Mouse (Mus musculus) C2C12 (cell line): ENCODE measurements at regions not wholly inside any gene's neighbourhood (a gene's known extent, or its start where the extent isn't known, plus 50 kb on each side); places are given as distances from the start of the nearest gene placed in this dataset.

Experiments
- CTCF ChIP-seq: IDR thresholded peaks from one replicate; pipeline ENCODE4 v1.5.1; 2011; ENCODE audit not compliant: control insufficient read depth, insufficient read depth, insufficient read length
- MAX ChIP-seq: IDR thresholded peaks from one replicate; pipeline ENCODE4 v1.6.1; 2011; ENCODE audit warnings: mild to moderate bottlenecking, control low read depth
- MYOD1 ChIP-seq: IDR thresholded peaks from one replicate; pipeline ENCODE4 v1.6.1; 2011; ENCODE audit warnings: low read depth; ENCODE audit not compliant: control insufficient read depth, insufficient read length
- USF1 ChIP-seq: IDR thresholded peaks from one replicate; pipeline ENCODE4 v1.6.1; 2011; ENCODE audit warnings: low read depth, mild to moderate bottlenecking, control low read depth, moderate library complexity

DNA sequence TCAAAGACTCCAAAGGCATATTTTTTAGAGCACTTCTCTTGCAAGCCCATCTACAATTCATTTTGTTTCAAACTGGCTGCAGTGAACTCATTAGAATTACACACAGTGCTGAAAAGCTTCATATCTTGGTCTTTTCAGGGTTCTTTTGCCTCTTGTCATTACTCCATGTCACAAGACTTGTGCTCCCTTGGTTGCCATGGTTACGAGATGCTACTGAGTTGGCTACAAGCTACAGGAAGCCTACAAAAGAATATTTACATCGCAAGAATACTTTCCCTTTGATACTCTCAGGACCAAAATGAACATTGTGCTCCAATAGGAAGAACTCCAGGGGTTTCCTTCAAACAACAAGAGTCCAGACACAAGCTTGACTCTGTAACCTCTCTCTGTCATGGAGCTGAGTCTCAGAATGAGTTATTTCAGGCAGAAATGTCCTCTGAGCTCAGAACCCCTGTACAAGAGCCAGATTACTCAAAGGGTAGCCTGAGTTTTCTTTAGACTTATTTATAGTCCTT is 545.2 kb upstream of the Adamts9 start:
- TF ChIP-seq CTCF, result no peak
- TF ChIP-seq MAX, result no peak
- no peak for TF ChIP-seq USF1
- no peak for TF ChIP-seq MYOD1
